Mouse (Mus musculus) left cerebral cortex, postnatal 36 days (tissue): Measurements from ENCODE around the gene Ror2. TPM values are rescaled to one million over a fixed set of nuclear protein-coding genes. Genes with fewer than 3 reads are reported as not detected.
A peak's percentile ranks its signal among the peaks of the same experiment; 100 is the strongest.

Experiments
- DNase-seq, 2 experiments: peaks; one replicate each; pipeline ENCODE4 v3.0.0; 2021 to 2022; ENCODE audit warnings: low spot score in 2 of 2, mixed read lengths in 1 of 2
- intact Hi-C: fragments of 180-260 bp; cut with DNase I; formaldehyde crosslinking; loops from one replicate; pipeline ENCODE4 v1.15.1; 2025
- total RNA-seq, 2 experiments: library from RNA; stranded (reverse); gene quantifications; 2 replicates each; pipeline ENCODE4 v1.2.3; 2021

Ror2 gene
- total RNA-seq, 2 experiments from 2014 or later: 1.3 to 1.5 TPM

DNA sequence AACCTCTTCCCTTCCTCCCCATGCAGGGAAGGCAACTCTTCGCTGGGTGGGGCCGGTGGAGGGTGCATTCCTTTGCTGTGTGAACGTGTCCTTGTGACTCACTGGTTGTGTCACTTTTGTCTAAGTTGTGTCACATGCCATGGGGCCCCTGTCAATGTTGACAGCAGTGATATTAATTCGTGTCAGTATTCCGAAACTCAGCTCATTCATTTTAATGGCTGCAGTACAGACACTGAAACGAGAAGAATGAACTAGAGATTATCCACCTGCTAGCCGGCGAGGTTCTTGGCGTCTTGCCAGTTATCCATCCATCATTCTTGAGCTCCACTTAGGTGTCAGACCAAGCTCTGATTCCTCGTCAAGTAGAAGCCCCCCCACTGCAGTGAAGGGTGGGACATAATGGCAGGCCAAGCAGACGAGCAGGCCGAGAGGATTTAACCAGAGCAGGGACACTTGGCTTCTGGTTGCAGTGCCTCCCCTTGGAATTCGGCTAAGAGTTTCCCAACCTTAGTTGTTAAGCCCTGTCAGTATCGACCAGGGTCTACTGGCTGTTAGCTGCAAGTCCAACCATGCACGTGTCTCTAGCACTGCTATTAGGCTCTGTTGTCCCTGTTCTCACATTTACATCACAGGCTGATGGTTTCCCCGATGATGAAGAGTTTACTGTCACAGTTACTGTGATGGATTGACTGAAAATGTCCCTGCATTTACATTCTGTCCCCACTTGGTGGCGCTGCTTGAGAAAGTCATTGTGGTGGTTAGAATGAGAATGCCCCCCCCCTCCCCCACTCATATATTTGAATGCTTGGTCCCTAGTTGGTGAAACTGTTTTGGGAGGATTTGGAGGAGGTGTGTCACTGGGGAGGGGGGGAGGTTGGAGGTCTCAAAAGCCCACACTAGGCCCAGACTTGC, 185.9 kb downstream of the Ror2 start:
- intact Hi-C loops: loop anchor here (5.0 kb wide), 3 partner anchors 103 to 388 kb away; partner anchors contain the start of gene Nfil3
- DNase-seq: no peak

- peak; percentile 59 to 60 for DNase-seq
- intact Hi-C loops: loop anchor here (1.0 to 5.0 kb wide), 4 partner anchors 99 to 445 kb away; partner anchors contain the start of gene Nfil3
Measured at GRCm38 (mm10) chr13:53096615-53097014, 189.3 kb downstream of the Ror2 start.

DNA sequence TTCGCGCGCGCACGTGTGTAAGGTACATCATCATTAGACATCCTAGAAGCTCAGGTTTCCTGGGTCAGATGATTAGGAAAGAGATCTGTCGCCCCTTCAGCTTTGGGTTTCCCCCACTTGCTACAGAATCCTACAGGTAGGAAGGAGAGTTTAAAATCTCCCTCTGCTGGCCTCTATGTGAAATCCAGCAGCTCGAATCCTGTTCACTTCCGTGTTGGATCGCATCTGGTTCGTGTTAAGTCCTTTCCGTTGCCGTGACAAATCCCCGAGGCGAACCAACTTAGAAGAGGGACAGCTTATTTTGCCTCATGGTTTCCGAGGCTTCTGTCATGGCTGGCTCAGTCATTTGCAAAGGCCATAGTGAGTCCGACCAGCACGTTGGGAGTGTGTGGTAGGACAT, 190.7 kb downstream of the Ror2 start:
- no peak for DNase-seq
- intact Hi-C loops: loop anchor here (5.0 kb wide), 3 partner anchors 98 to 383 kb away; partner anchors contain the start of gene Nfil3

DNA sequence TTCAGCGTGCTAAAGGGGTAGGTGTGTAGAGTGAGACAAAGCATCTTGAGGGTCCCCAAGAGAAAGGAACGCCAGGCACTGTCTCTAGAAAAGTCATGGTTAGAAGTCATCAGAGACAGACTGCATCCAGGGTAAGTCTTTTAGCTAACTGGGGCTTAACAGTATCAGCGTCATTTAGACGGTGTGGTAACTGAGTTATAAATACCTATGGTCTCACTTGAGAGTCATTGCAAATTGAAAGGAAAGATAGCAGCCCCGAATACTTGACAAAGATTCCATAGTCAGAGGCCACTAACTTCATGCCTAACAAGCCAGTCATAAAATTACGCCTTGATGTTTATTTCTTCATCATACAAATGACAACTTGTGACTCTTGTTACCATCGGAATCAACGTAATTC, 191.3 kb downstream of the Ror2 start:
- intact Hi-C loops: loop anchor here (5.0 kb wide), 3 partner anchors 97 to 382 kb away; partner anchors contain the start of gene Nfil3
- no peak for DNase-seq

DNA sequence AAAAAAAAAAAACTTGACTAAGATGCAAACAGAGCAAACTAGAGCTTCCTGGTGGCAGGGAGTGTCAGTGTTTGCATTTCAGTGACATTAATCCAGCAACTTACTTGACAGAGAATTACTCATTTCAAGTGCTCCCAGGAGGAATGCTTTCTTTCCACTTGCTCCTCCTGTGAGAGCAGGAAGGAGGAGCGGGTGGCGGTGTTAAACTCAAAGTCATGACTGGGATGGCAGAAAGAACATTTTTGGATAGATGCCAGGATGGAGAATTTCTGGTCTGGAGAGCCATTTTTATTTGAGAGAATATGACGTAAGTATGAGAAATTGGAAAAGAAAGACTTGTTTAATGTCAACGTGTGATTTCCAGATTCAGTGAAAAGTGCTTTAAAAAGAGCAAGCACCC, 192.5 kb downstream of the Ror2 start:
- no peak for DNase-seq
- intact Hi-C loops: no loop called here

DNA sequence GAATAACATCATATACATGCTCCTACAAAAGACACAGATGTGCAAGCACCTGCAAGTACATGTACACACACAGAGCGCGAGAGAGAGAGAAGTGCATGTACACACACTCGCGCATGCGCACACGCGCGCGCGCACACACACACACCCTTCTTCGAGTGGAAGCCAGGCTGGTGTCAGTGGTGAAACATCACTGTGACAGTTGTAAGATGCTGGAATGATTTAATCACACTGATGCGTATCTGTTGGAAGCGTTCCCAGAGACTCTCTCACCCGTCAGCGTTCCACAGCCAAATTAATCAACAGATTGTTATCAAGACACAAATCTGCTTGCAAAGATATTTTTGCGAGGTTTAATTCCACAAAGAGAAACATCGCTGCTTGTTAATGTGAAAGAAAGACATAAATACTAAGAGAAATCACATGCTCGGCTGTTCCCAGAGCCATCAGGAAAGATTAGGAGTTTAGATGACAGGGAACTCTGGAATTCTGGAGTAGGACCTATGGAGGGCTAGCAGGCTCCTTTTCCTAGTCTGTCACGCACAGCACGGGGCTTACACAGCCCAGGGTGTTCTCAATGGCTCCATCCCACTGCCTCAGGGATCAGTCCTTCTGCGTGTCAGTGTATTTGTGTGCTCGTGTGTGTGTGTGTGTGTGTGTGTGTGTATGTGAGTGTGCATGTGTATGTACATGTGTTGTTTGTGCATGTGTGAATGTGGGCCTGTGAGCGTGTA, 199.2 kb downstream of the Ror2 start:
- no peak for DNase-seq
- intact Hi-C loops: no loop called here

GRCm38 (mm10) chr13:53081846-53082245, 204.1 kb downstream of the Ror2 start:
- DNase-seq: no peak
- intact Hi-C loops: no loop called here

GRCm38 (mm10) chr13:53077732-53078345, 208.1 kb downstream of the Ror2 start:
- no peak for DNase-seq
- intact Hi-C loops: no loop called here

GRCm38 (mm10) chr13:53075006-53075405, 210.9 kb downstream of the Ror2 start:
- intact Hi-C loops: no loop called here
- no peak for DNase-seq

DNA sequence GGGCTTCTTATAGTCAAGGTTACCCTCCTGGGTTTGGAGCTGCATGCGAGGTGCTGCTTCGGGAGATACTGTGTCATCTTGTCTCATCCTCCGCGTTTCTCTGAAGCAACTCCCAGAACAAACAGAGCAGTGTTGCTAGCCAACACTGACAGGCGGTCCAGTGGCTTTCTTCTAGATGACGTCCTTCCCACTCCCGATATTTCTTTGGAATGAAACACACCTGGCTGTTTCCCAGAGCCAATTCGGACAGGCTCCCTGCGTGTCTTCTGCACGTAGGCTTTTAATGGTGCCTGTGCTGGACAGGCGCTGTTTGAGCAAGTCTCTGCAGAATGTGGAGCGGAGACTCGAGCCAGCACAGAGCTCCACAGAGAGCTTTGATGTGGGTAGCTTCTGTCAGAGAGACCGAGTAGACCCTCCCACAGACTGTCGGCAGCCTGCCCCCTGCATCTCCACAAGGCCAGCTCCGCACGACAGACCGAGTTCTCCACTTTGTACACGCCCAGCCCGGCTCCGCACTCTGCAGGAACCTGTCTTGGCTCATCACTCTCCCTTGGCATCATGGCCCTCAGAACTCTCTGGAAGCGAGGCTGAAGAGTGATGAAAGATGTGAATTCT, 216.7 kb downstream of the Ror2 start:
- intact Hi-C loops: no loop called here

GRCm38 (mm10) chr13:53068461-53068860, 217.5 kb downstream of the Ror2 start:
- DNase-seq: no peak
- intact Hi-C loops: no loop called here

More for the DNA sequence above, 216.7 kb downstream of the Ror2 start:
- no peak for DNase-seq

GRCm38 (mm10) chr13:53067949-53068348, 218.0 kb downstream of the Ror2 start:
- no peak for DNase-seq
- intact Hi-C loops: no loop called here

- intact Hi-C loops: no loop called here
- DNase-seq: no peak
Measured at GRCm38 (mm10) chr13:53065122-53065521, 220.8 kb downstream of the Ror2 start.

- DNase-seq: no peak
- intact Hi-C loops: no loop called here
Measured at GRCm38 (mm10) chr13:53064681-53065080, 221.2 kb downstream of the Ror2 start.

Other genes starting within 250 kb of the Ror2 start
- gene Sptlc1, start 91.3 kb upstream of the Ror2 start, total RNA-seq: 10 to 100 TPM; 26.3 to 30.0 TPM
- gene Msx2, start 186.9 kb upstream of the Ror2 start, total RNA-seq: under 1 TPM; 0.36 to 0.49 TPM